Mouse (Mus musculus): ENCODE data around the gene Sirt2. TPM values are rescaled to one million over a fixed set of nuclear protein-coding genes. Genes with fewer than 3 reads are reported as not detected.

The Sirt2 gene
- polyA plus RNA-seq, 1 experiment from 2014 or later = 28.5 TPM

DNA sequence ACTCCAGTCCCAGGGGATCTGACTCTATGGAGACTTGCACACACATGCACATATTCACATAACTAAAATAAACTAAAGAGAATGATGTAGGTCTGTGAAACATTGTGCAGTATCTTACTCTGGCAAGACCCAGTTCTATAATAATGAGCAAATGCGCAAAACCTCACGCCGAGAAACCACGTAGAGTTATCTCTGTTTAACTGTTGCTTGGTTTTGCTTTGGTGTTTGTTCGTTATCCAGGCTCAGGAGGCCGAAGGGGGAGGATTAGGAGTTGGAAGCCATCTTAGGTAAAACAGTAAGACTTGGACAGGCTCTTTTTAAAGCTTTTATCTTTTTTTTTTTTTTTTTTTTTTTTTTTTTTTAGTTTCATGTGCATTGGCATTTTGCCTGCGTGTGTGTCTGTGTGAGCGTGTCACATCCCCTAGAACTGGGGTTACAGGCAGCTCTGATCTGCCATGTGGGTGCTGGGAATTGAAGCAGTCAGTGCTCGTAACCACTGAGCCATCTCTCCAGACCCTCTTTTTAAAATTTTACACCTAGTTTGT, 3.0 kb downstream of the Sirt2 start:
- WGBS (ENCODE audit: insufficient replicate concordance) = 57% methylated on average over 9 of the region's 9 CpGs
- peaks cover 4% of the 10 kb centered on the region; the same call in 1 of the 2 replicates for H3K36me3 ChIP-seq
- H3K9ac ChIP-seq = no peak overlapping the region
- ATAC-seq = no peak
- no peak overlapping the region for H3K4me3 ChIP-seq
- no peak overlapping the region for H3K4me2 ChIP-seq
- peaks cover 53% of the 10 kb centered on the region for H3K4me1 ChIP-seq
- no peak overlapping the region for H3K27ac ChIP-seq
- no peaks in the 10 kb centered on the region for H3K9me3 ChIP-seq (replicated peaks)
- no peaks in the 10 kb centered on the region for H3K27me3 ChIP-seq (replicated peaks)

GRCm38 (mm10) chr7:28770309-28770708, 3.8 kb downstream of the Sirt2 start:
- peaks cover 5% of the 10 kb centered on the region; the same call in 1 of the 2 replicates for H3K36me3 ChIP-seq
- H3K4me1 ChIP-seq = peaks cover 45% of the 10 kb centered on the region
- whole genome bisulfite sequencing (ENCODE audit: insufficient replicate concordance) = 39% methylated on average over 3 of the region's 3 CpGs
- H3K9ac ChIP-seq = peak overlapping the region; percentile 8; the same call in 1 of the 2 replicates
- no peaks in the 10 kb centered on the region for H3K9me3 ChIP-seq (replicated peaks)
- no peak overlapping the region for H3K4me3 ChIP-seq
- peak overlapping the region; percentile 31 for H3K4me2 ChIP-seq
- H3K27ac ChIP-seq = no peak overlapping the region
- ATAC-seq = peak; percentile 10; the same call in 1 of the 2 replicates
- H3K27me3 ChIP-seq (replicated peaks) = no peaks in the 10 kb centered on the region

GRCm38 (mm10) chr7:28771867-28772266, 5.3 kb downstream of the Sirt2 start:
- 88% methylated on average over 11 of the region's 11 CpGs for WGBS (ENCODE audit: insufficient replicate concordance)
- Histone ChIP-seq H3K27ac (no peak overlapping the region), H3K4me1 (peaks cover 38% of the 10 kb centered on the region), H3K9ac (no peak overlapping the region), H3K36me3 (peaks cover 7% of the 10 kb centered on the region; the same call in 1 of the 2 replicates), H3K27me3 (replicated peaks) (no peaks in the 10 kb centered on the region), H3K4me2 (no peak overlapping the region), H3K4me3 (no peak overlapping the region), H3K9me3 (replicated peaks) (no peaks in the 10 kb centered on the region)
- no peak for ATAC-seq

DNA sequence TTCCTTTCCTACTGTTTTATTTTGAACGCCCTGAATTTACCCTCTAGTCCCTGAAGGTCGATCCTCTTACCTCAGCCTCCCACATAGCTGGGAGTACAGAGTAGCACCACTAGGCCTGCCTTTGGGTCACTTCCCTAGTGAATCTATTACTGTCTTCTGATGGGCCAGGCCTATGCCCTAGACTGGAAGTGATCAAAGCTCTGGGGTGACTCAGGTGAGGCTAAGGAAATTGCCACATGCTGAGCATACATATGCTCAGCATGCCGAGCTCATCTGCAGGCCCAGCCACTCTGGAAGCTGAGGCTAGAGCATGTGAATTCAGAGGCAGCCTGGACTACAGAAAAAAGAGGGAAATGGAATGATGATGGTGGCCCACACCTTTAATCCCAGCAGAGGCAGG, 6.6 kb downstream of the Sirt2 start:
- Histone ChIP-seq H3K4me3 (no peak overlapping the region), H3K9me3 (replicated peaks) (no peaks in the 10 kb centered on the region), H3K27ac (no peak overlapping the region), H3K4me2 (no peak overlapping the region), H3K9ac (no peak overlapping the region), H3K4me1 (peaks cover 25% of the 10 kb centered on the region), H3K36me3 (peaks cover 12% of the 10 kb centered on the region; the same call in 1 of the 2 replicates), H3K27me3 (replicated peaks) (no peaks in the 10 kb centered on the region)
- no peak for ATAC-seq
- WGBS (ENCODE audit: insufficient replicate concordance) = 71% methylated on average over 3 of the region's 3 CpGs

DNA sequence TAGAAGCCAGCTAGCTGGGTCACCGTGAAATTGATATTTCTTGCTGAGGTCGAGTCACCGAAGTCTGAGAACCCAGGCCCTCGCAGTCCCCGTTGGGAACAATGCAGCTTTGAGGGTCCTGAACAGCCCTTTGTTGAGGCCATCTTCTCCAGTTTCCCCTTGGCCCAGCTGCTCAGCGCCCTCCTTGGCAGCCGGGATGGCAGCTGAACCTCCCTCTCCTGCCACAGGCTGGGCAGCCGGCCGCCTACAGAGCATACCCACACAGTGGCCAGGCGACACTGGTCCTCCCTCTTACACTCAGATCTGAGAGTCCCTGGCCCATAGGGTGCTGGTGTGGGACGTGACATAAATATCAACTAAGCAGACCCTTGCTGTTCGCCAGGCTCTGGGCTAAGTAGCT, 7.6 kb downstream of the Sirt2 start:
- H3K27ac ChIP-seq = no peak overlapping the region
- no peak overlapping the region for H3K4me3 ChIP-seq
- 77% methylated on average over 12 of the region's 12 CpGs for WGBS (ENCODE audit: insufficient replicate concordance)
- H3K36me3 ChIP-seq = peaks cover 12% of the 10 kb centered on the region; the same call in 1 of the 2 replicates
- ATAC-seq = no peak
- H3K4me1 ChIP-seq = peaks cover 18% of the 10 kb centered on the region
- no peak overlapping the region for H3K9ac ChIP-seq
- H3K4me2 ChIP-seq = no peak overlapping the region
- H3K27me3 ChIP-seq (replicated peaks) = no peaks in the 10 kb centered on the region
- H3K9me3 ChIP-seq (replicated peaks) = no peaks in the 10 kb centered on the region

GRCm38 (mm10) chr7:28775129-28775528, 8.6 kb downstream of the Sirt2 start:
- Histone ChIP-seq H3K9ac (no peak overlapping the region), H3K9me3 (replicated peaks) (no peaks in the 10 kb centered on the region), H3K4me2 (no peak overlapping the region), H3K36me3 (peaks cover 12% of the 10 kb centered on the region; the same call in 1 of the 2 replicates), H3K27ac (no peak overlapping the region), H3K27me3 (replicated peaks) (no peaks in the 10 kb centered on the region), H3K4me3 (no peak overlapping the region), H3K4me1 (peaks cover 16% of the 10 kb centered on the region)
- no peak for ATAC-seq
- 86% methylated on average over 7 of the region's 7 CpGs for WGBS (ENCODE audit: insufficient replicate concordance)

DNA sequence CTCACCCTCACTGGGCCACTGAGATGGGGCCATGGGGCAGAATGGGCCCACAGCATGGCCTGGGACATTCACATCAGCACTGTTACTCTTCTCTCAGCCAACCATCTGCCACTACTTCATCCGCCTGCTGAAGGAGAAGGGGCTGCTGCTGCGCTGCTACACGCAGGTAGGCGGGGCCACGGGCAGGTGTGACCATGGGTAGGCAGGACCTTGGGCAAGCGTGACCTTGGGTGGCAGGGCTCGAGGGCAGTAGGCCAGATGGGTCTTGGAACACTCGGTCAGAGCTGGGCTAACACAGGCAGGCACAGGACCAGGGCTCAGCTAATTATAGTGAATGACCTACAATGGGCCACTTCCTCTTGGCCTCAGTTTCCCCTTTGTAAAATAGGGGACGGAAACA, 12.3 kb downstream of the Sirt2 start:
- H3K9ac ChIP-seq = no peak overlapping the region
- peaks cover 24% of the 10 kb centered on the region for H3K36me3 ChIP-seq
- no peaks in the 10 kb centered on the region for H3K9me3 ChIP-seq (replicated peaks)
- H3K4me3 ChIP-seq = no peak overlapping the region
- ATAC-seq = no peak
- no peaks in the 10 kb centered on the region for H3K27me3 ChIP-seq (replicated peaks)
- peaks cover 17% of the 10 kb centered on the region for H3K4me1 ChIP-seq
- H3K4me2 ChIP-seq = no peak overlapping the region
- H3K27ac ChIP-seq = no peak overlapping the region
- WGBS (ENCODE audit: insufficient replicate concordance) = 78% methylated on average over 9 of the region's 9 CpGs

DNA sequence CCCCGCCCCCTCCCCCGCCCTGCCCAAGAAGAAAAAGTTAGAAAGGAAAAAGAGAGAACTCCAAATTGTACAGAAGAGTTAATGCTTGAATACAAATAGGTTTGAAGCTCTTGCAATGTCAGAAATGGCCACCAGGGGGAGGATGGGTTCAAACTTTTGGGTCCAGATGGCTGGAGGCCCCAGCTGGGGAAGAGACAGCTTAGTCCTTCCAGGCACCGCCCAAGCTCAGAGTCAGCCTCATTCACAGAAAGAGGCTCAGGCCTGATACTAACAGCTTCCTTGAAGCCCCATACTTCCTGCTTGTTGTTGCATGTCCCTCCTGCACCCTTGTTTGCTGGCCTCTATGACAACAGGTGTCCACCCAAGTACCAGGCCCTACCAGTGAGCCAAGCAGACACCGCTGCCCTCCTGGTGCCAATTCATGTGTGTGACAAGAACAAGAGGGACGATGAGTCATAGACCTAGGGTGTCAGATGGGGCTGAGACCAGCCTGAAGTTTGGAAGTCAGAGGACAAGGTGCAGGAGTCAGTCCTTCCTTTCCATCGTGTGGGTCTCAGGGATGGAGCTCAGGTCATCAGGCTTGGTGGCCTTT, 13.6 kb downstream of the Sirt2 start:
- peak overlapping the region; percentile 25; the same call in 1 of the 2 replicates for H3K4me2 ChIP-seq
- H3K9me3 ChIP-seq (replicated peaks) = no peaks in the 10 kb centered on the region
- ATAC-seq = peak; percentile 75
- no peaks in the 10 kb centered on the region for H3K27me3 ChIP-seq (replicated peaks)
- peak overlapping the region; percentile 54 for H3K27ac ChIP-seq
- peaks cover 17% of the 10 kb centered on the region for H3K4me1 ChIP-seq
- H3K4me3 ChIP-seq = no peak overlapping the region
- H3K9ac ChIP-seq = no peak overlapping the region
- WGBS (ENCODE audit: insufficient replicate concordance) = 43% methylated on average over 6 of the region's 6 CpGs
- peaks cover 24% of the 10 kb centered on the region for H3K36me3 ChIP-seq

GRCm38 (mm10) chr7:28780857-28781256, 14.3 kb downstream of the Sirt2 start:
- H3K36me3 ChIP-seq = peaks cover 31% of the 10 kb centered on the region
- H3K27ac ChIP-seq = peak overlapping the region; percentile 54; the same call in 1 of the 2 replicates
- WGBS (ENCODE audit: insufficient replicate concordance) = 65% methylated on average over 7 of the region's 7 CpGs
- no peak for ATAC-seq
- no peak overlapping the region for H3K9ac ChIP-seq
- no peak overlapping the region for H3K4me3 ChIP-seq
- H3K27me3 ChIP-seq (replicated peaks) = no peaks in the 10 kb centered on the region
- no peak overlapping the region for H3K4me2 ChIP-seq
- H3K9me3 ChIP-seq (replicated peaks) = no peaks in the 10 kb centered on the region
- H3K4me1 ChIP-seq = peaks cover 17% of the 10 kb centered on the region

GRCm38 (mm10) chr7:28781261-28781663, 14.7 kb downstream of the Sirt2 start:
- Histone ChIP-seq H3K4me3 (no peak overlapping the region), H3K9ac (no peak overlapping the region), H3K9me3 (replicated peaks) (no peaks in the 10 kb centered on the region), H3K36me3 (peaks cover 35% of the 10 kb centered on the region), H3K27ac (no peak overlapping the region), H3K4me1 (peaks cover 17% of the 10 kb centered on the region), H3K4me2 (no peak overlapping the region), H3K27me3 (replicated peaks) (no peaks in the 10 kb centered on the region)
- ATAC-seq = no peak
- WGBS (ENCODE audit: insufficient replicate concordance) = 84% methylated on average over 8 of the region's 8 CpGs

GRCm38 (mm10) chr7:28785161-28785560, 18.6 kb downstream of the Sirt2 start:
- Histone ChIP-seq H3K4me3 (no peak overlapping the region), H3K27me3 (replicated peaks) (no peaks in the 10 kb centered on the region), H3K4me1 (peaks cover 27% of the 10 kb centered on the region), H3K36me3 (peaks cover 36% of the 10 kb centered on the region), H3K4me2 (no peak overlapping the region), H3K9me3 (replicated peaks) (no peaks in the 10 kb centered on the region), H3K9ac (no peak overlapping the region), H3K27ac (no peak overlapping the region)
- WGBS (ENCODE audit: insufficient replicate concordance) = 74% methylated on average over 5 of the region's 5 CpGs
- ATAC-seq = no peak

- no peaks in the 10 kb centered on the region for H3K9me3 ChIP-seq (replicated peaks)
- no peak overlapping the region for H3K4me2 ChIP-seq
- 90% methylated on average over 9 of the region's 9 CpGs for WGBS (ENCODE audit: insufficient replicate concordance)
- no peak for ATAC-seq
- no peaks in the 10 kb centered on the region for H3K27me3 ChIP-seq (replicated peaks)
- H3K4me1 ChIP-seq = peaks cover 27% of the 10 kb centered on the region
- H3K9ac ChIP-seq = no peak overlapping the region
- H3K27ac ChIP-seq = no peak overlapping the region
- H3K36me3 ChIP-seq = peaks cover 33% of the 10 kb centered on the region
- no peak overlapping the region for H3K4me3 ChIP-seq
Observed at GRCm38 (mm10) chr7:28787884-28788283, 21.3 kb downstream of the Sirt2 start.

All from liver, embryonic 12.5 days (tissue).